Mouse (Mus musculus): ENCODE results near the gene Gm42674.

Gene Gm42674
- long read RNA-seq, experiment 1, partial matches to known transcripts = 0 of 1 reads
- long read RNA-seq, experiment 1, other reads (novel, unspliced or antisense) = 1 of 1 reads
- long read RNA-seq, experiment 2, partial matches to known transcripts = 0 of 1 reads
- long read RNA-seq, experiment 2, other reads (novel, unspliced or antisense) = 1 of 1 reads

GRCm38 (mm10) chr3:90601486-90602110 is at the start of gene Gm42674:
Gm42674 (plus strand) TSS chr3:90601904.
- intact Hi-C loops (cut with DNase I) = no loop called here

- intact Hi-C loops (cut with DNase I) = no loop called here
These were observed 49.5 kb upstream of the Gm42674 start for GRCm38 (mm10) chr3:90552231-90552630.

GRCm38 (mm10) chr3:90555954-90556353 is 45.8 kb upstream of the Gm42674 start:
- intact Hi-C loops (cut with DNase I) = no loop called here

GRCm38 (mm10) chr3:90560008-90560628 is 41.6 kb upstream of the Gm42674 start, which contains the start of gene S100a3:
S100a3 (plus strand) TSS chr3:90560578.
- intact Hi-C loops (cut with DNase I) = no loop called here

GRCm38 (mm10) chr3:90574691-90575090 is 27.0 kb upstream of the Gm42674 start:
- intact Hi-C loops (cut with DNase I) = no loop called here

GRCm38 (mm10) chr3:90575320-90575719 is 26.4 kb upstream of the Gm42674 start:
- intact Hi-C loops (cut with DNase I) = no loop called here

GRCm38 (mm10) chr3:90576351-90577001 is 25.2 kb upstream of the Gm42674 start:
- intact Hi-C loops (cut with DNase I) = no loop called here

GRCm38 (mm10) chr3:90579433-90579832 is 22.3 kb upstream of the Gm42674 start:
- intact Hi-C loops (cut with DNase I) = no loop called here

GRCm38 (mm10) chr3:90581141-90581540 is 20.6 kb upstream of the Gm42674 start:
- intact Hi-C loops (cut with DNase I) = loop anchor here (5.0 kb wide), 1 partner anchor 54 kb away; the partner anchor contains the start of gene S100a14

GRCm38 (mm10) chr3:90582156-90582555 is 19.5 kb upstream of the Gm42674 start:
- intact Hi-C loops (cut with DNase I) = loop anchor here (5.0 kb wide), 1 partner anchor 55 kb away; the partner anchor contains the start of gene S100a14

GRCm38 (mm10) chr3:90582556-90582955 is 19.1 kb upstream of the Gm42674 start:
- intact Hi-C loops (cut with DNase I) = loop anchor here (5.0 kb wide), 1 partner anchor 55 kb away; the partner anchor contains the start of gene S100a14

- intact Hi-C loops (cut with DNase I) = loop anchor here (5.0 kb wide), 1 partner anchor 57 kb away; the partner anchor contains the start of gene S100a14
These were observed 17.8 kb upstream of the Gm42674 start for GRCm38 (mm10) chr3:90583893-90584292.

- intact Hi-C loops (cut with DNase I) = loop anchor here (1.0 kb wide), 1 partner anchor 30 kb away; no protein-coding TSS in a partner anchor
These were observed 16.1 kb upstream of the Gm42674 start for GRCm38 (mm10) chr3:90585595-90585994.

GRCm38 (mm10) chr3:90586016-90586643 is 15.6 kb upstream of the Gm42674 start:
- intact Hi-C loops (cut with DNase I) = no loop called here

GRCm38 (mm10) chr3:90586906-90587305 is 14.8 kb upstream of the Gm42674 start:
- intact Hi-C loops (cut with DNase I) = no loop called here

GRCm38 (mm10) chr3:90587361-90588101 is 14.2 kb upstream of the Gm42674 start:
- intact Hi-C loops (cut with DNase I) = no loop called here

GRCm38 (mm10) chr3:90589390-90589789 is 12.3 kb upstream of the Gm42674 start:
- intact Hi-C loops (cut with DNase I) = no loop called here

GRCm38 (mm10) chr3:90589947-90590346 is 11.8 kb upstream of the Gm42674 start, which contains the start of gene S100a2:
S100a2 (plus strand) TSS chr3:90590247.
- intact Hi-C loops (cut with DNase I) = no loop called here

GRCm38 (mm10) chr3:90594466-90594865 is 7.2 kb upstream of the Gm42674 start:
- intact Hi-C loops (cut with DNase I) = no loop called here

- intact Hi-C loops (cut with DNase I) = no loop called here
These were observed 6.1 kb upstream of the Gm42674 start for GRCm38 (mm10) chr3:90595556-90595955.
